Mouse (Mus musculus): ENCODE results near the gene Med29. TPM values are rescaled to one million over a fixed set of nuclear protein-coding genes. Genes with fewer than 3 reads are reported as not detected.

The Med29 gene
- polyA plus RNA-seq (2021; fragmentation: Nextera tagmentation), result 67.8 and 75.0 TPM in 2 replicates
- long read RNA-seq, experiment 1, transcript Med29-201 (4 exons, 1,281 nt), result major isoform, 38 of 40 reads
- long read RNA-seq, experiment 1, partial matches to known transcripts, result 0 of 40 reads
- long read RNA-seq, experiment 1, other reads (novel, unspliced or antisense), result 2 of 40 reads
- long read RNA-seq, experiment 2, transcript Med29-201 (4 exons, 1,281 nt), result major isoform, 89 of 94 reads
- long read RNA-seq, experiment 2, partial matches to known transcripts, result 3 of 94 reads
- long read RNA-seq, experiment 2, other reads (novel, unspliced or antisense), result 2 of 94 reads

DNA sequence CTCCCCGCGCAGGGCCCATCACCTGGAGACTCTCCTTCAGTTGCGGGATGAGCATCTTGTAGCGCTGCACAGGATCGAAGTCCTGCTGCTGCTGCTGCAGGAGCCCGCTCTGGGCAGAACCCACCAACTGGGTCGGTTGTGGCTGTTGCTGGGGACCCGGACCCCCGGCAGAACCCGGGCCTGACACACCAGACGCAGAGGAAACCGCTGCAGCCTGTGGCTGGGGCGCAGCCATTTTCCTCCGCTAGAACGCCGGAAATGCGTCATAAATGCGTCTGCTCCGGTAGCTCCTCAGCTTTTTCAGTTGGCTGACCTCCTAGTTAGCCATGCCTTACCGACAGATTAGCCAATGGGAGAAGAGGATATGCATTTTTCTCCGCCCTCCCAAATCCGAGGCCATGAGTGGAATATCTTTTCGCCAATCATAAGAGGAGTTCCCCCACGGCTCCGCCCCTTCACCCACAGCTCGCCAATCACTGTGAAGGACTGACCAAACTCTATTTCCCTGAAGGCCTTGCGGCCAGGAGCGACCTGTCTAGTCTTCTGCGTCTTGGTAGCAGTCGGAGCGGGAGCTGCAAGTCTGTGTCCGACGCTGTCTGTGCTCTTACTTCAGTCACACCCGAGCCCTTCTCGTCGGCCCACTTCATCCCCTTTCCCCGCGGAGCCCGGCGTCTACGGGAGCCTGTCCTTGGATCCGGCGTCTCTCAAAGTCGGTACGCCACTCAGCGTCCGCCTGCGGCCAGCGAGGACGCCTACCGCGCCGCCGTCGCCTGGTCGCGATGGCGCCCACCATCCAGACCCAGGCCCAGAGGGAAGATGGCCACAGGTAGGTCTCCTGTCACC is at the start of gene Med29, which contains the start of gene Paf1:
TSS of gene Med29 (minus strand) at position 280 of the 843 bp plus-strand sequence.
TSS of gene Paf1 (plus strand) at position 523 of the 843 bp plus-strand sequence.

DNA sequence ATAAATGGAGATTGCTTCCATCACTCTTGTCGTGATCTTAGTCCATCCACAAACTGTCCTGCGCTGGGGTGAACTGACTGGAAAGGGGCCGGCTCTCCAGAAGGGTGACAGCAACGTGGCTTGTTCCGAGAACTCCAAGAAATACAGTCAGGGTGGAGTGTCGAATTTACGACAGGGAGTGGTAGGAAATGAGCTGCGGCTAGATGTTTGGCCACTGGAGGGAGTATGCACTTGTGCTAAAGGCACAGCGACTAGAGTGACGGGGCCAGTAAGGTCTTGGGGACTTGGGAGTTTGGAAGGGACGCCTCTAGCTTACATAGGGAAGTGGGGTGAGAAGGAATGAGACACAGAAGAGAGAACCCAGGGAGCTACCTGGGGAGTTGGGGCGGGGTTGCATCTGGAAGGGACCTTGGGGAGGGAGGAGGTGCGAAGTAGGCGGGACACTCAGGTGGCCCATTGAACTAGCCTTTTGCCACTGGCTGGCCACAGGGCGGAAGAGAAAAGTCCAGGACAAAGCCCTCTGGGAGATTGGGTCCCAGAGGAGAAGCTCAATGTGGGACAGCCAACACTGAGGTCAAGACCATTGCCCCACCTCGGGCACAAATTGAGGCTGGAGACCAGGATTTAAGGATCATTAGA is 44.5 kb upstream of the Med29 start, which contains the start of gene Gmfg:
TSS of gene Gmfg (plus strand) at position 516 of the 639 bp plus-strand sequence.

DNA sequence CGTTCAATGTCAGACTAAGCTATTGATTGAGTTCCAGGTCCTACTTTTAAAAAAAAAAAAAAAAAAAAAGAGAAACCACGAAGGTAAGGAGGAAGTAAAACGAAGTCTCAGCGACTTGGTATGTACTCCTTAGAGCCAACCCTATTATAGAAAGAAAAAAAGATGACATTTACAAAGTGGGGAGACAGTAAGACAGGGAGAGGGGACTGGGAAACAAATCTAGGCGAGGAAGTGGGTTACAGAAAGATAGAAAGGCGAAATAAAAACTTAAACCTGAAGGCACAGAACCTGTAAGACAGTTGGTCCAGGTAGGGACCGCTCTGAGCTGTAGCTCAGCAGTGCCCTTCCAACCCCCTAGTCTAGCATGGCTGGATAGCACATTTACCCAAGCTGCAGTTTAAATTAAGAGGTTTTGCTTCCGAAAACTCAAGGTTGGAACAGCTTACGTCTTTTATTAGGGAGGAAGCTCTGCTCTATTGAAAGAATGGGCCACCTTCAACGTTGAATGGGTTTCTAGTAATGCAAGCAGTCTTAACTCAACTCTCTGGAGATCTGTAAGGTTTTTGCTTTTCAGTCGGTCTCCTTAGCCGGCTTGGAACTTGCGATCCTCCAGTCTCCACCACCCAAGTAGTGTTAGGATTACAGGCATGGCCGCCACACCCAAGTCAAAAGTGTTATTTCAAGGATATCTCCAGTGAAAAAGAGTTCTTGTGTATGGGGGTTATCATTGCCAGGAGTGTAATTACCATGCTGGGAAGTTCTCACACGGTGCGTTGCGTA is 12.1 kb downstream of the Med29 start, which contains the start of gene Zfp36:
TSS of gene Zfp36 (minus strand) at position 17 of the 780 bp plus-strand sequence.

DNA sequence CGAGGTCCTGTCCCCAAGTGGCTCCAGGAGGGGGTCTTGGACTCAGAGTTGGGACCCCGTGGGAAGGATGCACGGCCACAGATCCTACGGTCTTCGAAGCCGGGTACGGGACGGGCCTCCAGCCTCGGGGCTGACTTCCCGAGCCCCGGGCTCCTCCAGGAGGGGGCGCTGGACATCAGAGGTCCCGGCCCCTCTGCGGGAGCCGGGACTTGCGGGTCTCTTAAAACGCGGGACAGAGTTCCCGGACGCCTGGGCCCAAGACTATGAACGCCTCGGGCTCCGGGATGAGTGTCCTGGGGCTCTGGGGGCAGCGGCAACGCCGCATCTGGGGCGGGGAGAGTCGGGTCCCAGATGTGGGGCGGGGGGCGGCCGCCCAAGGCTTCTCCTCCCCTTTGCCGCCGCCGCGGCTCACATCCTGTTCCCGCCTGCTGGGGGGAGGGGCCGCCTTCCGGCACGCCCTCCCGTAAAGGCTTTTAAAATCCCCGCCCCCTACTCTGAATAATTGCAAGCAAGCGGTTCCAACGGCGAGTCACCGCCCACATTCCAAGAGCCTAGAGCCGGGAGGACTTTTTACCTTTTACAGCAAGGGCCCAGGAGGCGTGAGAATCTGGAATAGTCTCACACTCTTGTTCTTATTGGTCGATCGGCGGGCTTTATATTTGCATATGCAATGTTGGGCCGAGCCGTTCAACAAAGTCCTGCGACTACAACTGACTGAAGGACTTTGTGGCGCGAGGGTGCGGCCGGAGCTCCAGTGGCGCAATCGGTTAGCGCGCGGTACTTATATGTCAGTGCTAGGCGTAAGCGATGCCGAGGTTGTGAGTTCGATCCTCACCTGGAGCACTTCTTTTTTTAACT is 20.0 kb downstream of the Med29 start, which contains the start of gene Plekhg2:
TSS of gene Plekhg2 (minus strand) at position 349 of the 858 bp plus-strand sequence.

DNA sequence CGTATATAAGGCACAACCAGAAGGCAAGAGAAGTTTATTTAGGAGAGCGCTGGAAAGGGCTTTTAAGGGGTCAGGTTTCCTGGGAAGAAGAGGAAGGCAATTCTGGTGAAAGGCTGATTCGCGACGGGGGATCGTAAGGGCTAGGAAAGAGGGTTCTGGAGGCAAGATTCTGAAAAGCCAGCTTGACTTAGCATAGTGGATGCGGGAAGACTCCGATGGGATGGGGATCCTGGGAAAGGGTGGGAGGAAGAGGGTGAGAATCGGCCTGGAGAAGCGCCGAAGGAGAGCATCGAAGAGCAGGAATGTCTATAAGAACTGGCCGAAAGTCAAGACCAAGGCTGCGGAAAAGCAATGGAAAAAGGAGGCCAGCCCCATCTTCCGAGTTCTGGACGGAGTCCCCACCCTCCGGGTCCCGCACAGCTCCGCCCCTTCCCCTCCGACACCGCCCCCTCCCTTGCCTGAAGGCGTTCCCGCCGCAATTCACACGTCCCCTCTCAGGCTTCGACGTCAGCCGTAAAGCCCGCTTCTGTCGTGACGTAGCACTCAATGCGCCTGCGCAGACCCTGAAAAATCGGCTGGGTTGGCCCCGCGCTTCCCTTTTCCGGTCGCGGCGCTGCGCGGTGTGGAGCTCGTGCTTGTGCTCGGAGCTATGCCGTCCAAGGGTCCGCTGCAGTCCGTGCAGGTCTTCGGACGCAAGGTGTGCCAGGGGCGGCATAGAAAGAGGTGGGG is 42.2 kb downstream of the Med29 start, which contains the start of gene Rps16:
TSS of gene Rps16 (plus strand) at position 498 of the 729 bp plus-strand sequence.

DNA sequence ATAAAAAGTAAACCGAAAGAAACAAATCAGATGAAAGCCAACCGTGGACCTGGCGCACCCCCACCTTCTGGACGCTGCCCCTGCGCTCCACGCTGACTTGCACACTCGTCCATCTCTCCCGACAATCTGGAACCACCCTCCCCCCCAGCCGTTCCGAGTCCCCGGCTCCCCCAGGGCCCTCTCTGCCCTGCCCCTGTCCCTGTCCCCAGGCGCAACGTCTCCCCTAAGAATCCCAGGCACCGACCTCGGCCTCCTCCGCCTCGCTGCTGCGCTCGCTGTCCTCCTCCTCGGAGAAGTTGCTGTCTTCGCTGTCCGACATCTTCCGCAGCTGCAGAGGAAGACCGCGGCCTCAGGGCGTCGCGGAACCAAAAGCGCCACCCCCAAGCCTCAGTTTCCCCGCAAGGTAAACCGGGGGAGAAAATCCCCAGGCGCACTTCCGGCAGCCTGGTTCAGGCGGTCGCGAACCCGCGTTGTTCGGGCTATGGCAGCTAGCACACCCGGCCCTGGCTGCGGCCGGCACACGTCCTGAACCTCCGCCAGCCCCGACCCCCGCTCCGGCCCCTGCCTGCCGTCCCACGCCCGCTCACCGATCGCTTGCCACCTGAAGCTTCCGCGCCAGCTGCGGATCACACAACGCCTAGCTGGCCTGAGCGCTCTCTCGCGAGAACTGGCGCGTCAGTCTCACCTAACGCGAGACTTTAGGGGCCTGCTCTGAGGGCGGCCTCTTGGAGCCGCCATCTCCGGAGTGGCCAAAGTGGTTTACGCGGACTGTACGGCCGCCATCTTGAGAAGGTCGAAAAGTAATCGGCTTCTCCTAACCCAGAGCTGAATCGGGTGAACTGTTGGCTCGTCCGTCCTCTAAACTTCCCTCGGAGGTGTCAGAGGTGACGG is 54.2 kb downstream of the Med29 start, which contains the start of gene Supt5:
TSS of gene Supt5 (minus strand) at position 639 of the 891 bp plus-strand sequence.

Other genes with a start within 250 kb of the Med29 start
- gene Fbl, start 223.0 kb downstream of the Med29 start, polyA plus RNA-seq (2021; fragmentation: Nextera tagmentation), result 11.2 and 18.6 TPM in 2 replicates
- gene Dyrk1b, start 213.2 kb downstream of the Med29 start, polyA plus RNA-seq (2021; fragmentation: Nextera tagmentation), result 8.2 and 18.6 TPM in 2 replicates
- gene Eid2, start 124.8 kb downstream of the Med29 start, polyA plus RNA-seq (2021; fragmentation: Nextera tagmentation), result 7.4 and 8.2 TPM in 2 replicates
- gene Eid2b, start 115.0 kb downstream of the Med29 start, polyA plus RNA-seq (2021; fragmentation: Nextera tagmentation), result 28.4 and 33.0 TPM in 2 replicates
- gene Selenov, start 101.5 kb downstream of the Med29 start, polyA plus RNA-seq (2021; fragmentation: Nextera tagmentation), result 0.48 and 1.1 TPM in 2 replicates
- gene Dll3, start 90.5 kb downstream of the Med29 start, polyA plus RNA-seq (2021; fragmentation: Nextera tagmentation), result 2.5 and 2.6 TPM in 2 replicates
- gene Timm50, start 80.6 kb downstream of the Med29 start, polyA plus RNA-seq (2021; fragmentation: Nextera tagmentation), result 78.9 and 84.1 TPM in 2 replicates
- gene Supt5, start 54.0 kb downstream of the Med29 start, polyA plus RNA-seq (2021; fragmentation: Nextera tagmentation), result 37.9 and 54.9 TPM in 2 replicates
- 1,527 and 1,591 TPM in 2 replicates for gene Rps16, start 42.1 kb downstream of the Med29 start, polyA plus RNA-seq (2021; fragmentation: Nextera tagmentation)
- gene Plekhg2, start 20.1 kb downstream of the Med29 start, polyA plus RNA-seq (2021; fragmentation: Nextera tagmentation), result 0.76 and 0.94 TPM in 2 replicates
- 0.63 and 1.9 TPM in 2 replicates for gene Zfp36, start 12.5 kb downstream of the Med29 start, polyA plus RNA-seq (2021; fragmentation: Nextera tagmentation)
- gene Paf1, start 243 bp upstream of the Med29 start, polyA plus RNA-seq (2021; fragmentation: Nextera tagmentation), result 36.9 and 42.4 TPM in 2 replicates
- gene Gmfg, start 44.7 kb upstream of the Med29 start, polyA plus RNA-seq (2021; fragmentation: Nextera tagmentation), result 5.8 and 7.2 TPM in 2 replicates
- 4.3 and 24.4 TPM in 2 replicates for gene Lrfn1, start 59.3 kb upstream of the Med29 start, polyA plus RNA-seq (2021; fragmentation: Nextera tagmentation)
- not detected in 2 replicates for gene Ifnl2, start 117.7 kb upstream of the Med29 start, polyA plus RNA-seq (2021; fragmentation: Nextera tagmentation)
- gene Ifnl3, start 130.1 kb upstream of the Med29 start, polyA plus RNA-seq (2021; fragmentation: Nextera tagmentation), result not detected in 2 replicates
- not detected in 2 replicates for gene Sycn, start 148.2 kb upstream of the Med29 start, polyA plus RNA-seq (2021; fragmentation: Nextera tagmentation)
- gene Nccrp1, start 154.5 kb upstream of the Med29 start, polyA plus RNA-seq (2021; fragmentation: Nextera tagmentation), result 0.09 TPM in 1 of 2 replicates, not detected in the other
- 7.5 and 9.2 TPM in 2 replicates for gene Samd4b, start 205.4 kb upstream of the Med29 start, polyA plus RNA-seq (2021; fragmentation: Nextera tagmentation)
- 5.4 and 6.1 TPM in 2 replicates for gene Pak4, start 205.5 kb upstream of the Med29 start, polyA plus RNA-seq (2021; fragmentation: Nextera tagmentation)
- 0.59 and 0.70 TPM in 2 replicates for gene Acp7, start 238.6 kb upstream of the Med29 start, polyA plus RNA-seq (2021; fragmentation: Nextera tagmentation)